Mouse (Mus musculus) liver, embryonic 11.5 days (tissue): ENCODE results near the gene Kcnk10. TPM values are rescaled to one million over a fixed set of nuclear protein-coding genes. Genes with fewer than 3 reads are reported as not detected.

Experiments used
- ATAC-seq: fragments of 200-750 bp; cut with Nextera tagmentation; replicated peaks from 2 replicates; pipeline ENCODE4 v1.8.0; 2017; ENCODE audit warnings: moderate number of reproducible peaks, mild to moderate bottlenecking, moderate TSS enrichment, moderate library complexity; ENCODE audit not compliant: low FRiP score
- DNase-seq: peaks from one replicate; pipeline ENCODE4 v3.0.0-alpha.2; 2017; ENCODE audit warnings: low spot score
- H3K27ac ChIP-seq: fragments of 300-500 bp; sonication (generic); 2 replicates; pipeline ENCODE4 v1.5.1; 2014; ENCODE audit warnings: mild to moderate bottlenecking, low read depth, low read length, control low read depth
- H3K27me3 ChIP-seq: fragments of 300-500 bp; sonication (generic); replicated peaks from 2 replicates; pipeline ENCODE4 v1.6.1; 2014; ENCODE audit warnings: low read length, mixed read lengths; ENCODE audit not compliant: control insufficient read depth, insufficient read depth
- H3K36me3 ChIP-seq: fragments of 300-500 bp; sonication (generic); 2 replicates; pipeline ENCODE4 v1.6.1; 2014; ENCODE audit warnings: mild to moderate bottlenecking, low read length, moderate library complexity, mixed read lengths; ENCODE audit not compliant: control insufficient read depth, insufficient read depth
- H3K4me1 ChIP-seq: fragments of 300-500 bp; sonication (generic); replicated peaks from 2 replicates; pipeline ENCODE4 v1.6.1; 2014; ENCODE audit warnings: low read length, mixed read lengths; ENCODE audit not compliant: control insufficient read depth, insufficient read depth
- H3K4me2 ChIP-seq: fragments of 300-500 bp; sonication (generic); 2 replicates; pipeline ENCODE4 v1.6.1; 2014; ENCODE audit warnings: mild to moderate bottlenecking, control low read depth, moderate library complexity
- H3K4me3 ChIP-seq: fragments of 300-500 bp; sonication (generic); 2 replicates; pipeline ENCODE4 v1.5.1; 2014; ENCODE audit warnings: low read depth, low read length, control low read depth
- H3K9ac ChIP-seq: fragments of 300-500 bp; sonication (generic); 2 replicates; pipeline ENCODE4 v1.6.1; 2014; ENCODE audit warnings: low read depth, low read length, control low read depth
- H3K9me3 ChIP-seq: fragments of 300-500 bp; sonication (generic); 2 replicates; pipeline ENCODE4 v1.6.1; 2016; ENCODE audit warnings: low read length, inconsistent platforms, mixed read lengths; ENCODE audit not compliant: control insufficient read depth
- WGBS: fragments of 180-500 bp; shearing (Covaris S2); extraction: QIAGEN DNeasy Blood & Tissue Kit; methylation state at CpG from one replicate; pipeline ENCODE4 v1.1.7; 2014; 5-methylcytosine and 5-hydroxymethylcytosine counted together
- polyA plus RNA-seq: library from polyadenylated mRNA; unstranded; fragments of >200 nt; fragmentation: Nextera tagmentation; extraction: Ambion mirVana; gene quantifications from 2 replicates; pipeline ENCODE4 v1.2.1, GENCODE M21; 2014

The Kcnk10 gene
- polyA plus RNA-seq, 1 experiment from 2014 or later = 0.26 TPM

DNA sequence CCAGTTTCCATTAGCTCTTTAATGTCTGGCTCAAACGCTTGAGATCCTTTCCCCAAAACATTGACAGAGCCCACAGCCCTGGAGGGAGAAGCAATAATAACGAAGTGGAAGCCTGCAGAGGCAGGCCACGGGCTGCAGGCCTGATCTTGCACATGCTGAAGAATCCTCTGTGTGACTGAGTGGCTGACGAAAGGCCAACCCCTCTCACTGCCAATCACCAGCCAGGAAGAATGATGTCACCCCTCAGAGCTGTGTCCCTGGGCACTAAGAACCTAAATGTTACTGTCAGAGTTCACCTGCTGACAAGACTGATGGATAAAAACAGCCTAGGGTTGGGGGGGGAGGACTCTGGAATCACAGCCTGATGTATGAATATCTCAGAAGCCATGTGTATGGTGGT, 72.5 kb downstream of the Kcnk10 start:
- no peak overlapping the region for H3K4me2 ChIP-seq
- H3K9ac ChIP-seq = no peak overlapping the region
- no peak for ATAC-seq
- H3K27ac ChIP-seq = no peak overlapping the region
- WGBS = 65% methylated on average over 4 of the region's 4 CpGs
- H3K4me3 ChIP-seq = no peak overlapping the region
- H3K36me3 ChIP-seq = no peaks in the 10 kb centered on the region
- H3K9me3 ChIP-seq = no peaks in the 10 kb centered on the region
- DNase-seq = no peak
- H3K27me3 ChIP-seq = no peaks in the 10 kb centered on the region
- no peaks in the 10 kb centered on the region for H3K4me1 ChIP-seq

GRCm38 (mm10) chr12:98501528-98502280, 76.4 kb downstream of the Kcnk10 start:
- Histone ChIP-seq H3K4me1 (no peaks in the 10 kb centered on the region), H3K9ac (no peak overlapping the region), H3K27me3 (no peaks in the 10 kb centered on the region), H3K27ac (no peak overlapping the region), H3K9me3 (no peaks in the 10 kb centered on the region), H3K36me3 (no peaks in the 10 kb centered on the region), H3K4me2 (no peak overlapping the region), H3K4me3 (no peak overlapping the region)
- 80% methylated on average over 11 of the region's 11 CpGs for WGBS
- no peak for ATAC-seq
- DNase-seq = no peak

DNA sequence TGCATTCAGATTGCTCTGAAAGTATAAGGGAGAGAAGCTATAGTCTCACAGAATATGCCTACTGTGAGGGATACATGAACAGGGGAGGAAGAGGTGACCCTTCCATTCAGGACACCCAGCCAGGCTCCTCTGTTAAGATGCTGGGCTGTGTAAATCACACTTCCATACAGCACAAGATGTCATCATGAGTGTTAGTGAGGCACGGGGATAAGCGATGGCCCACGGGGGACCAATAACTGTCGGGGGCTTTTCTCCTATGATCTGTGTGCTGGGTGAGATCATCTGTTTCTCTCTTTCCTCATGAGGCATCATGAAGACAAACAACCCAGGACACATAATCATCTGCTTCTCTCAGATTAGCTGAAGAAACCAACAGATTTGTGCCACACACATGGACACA, 77.1 kb downstream of the Kcnk10 start:
- no peaks in the 10 kb centered on the region for H3K4me1 ChIP-seq
- no peaks in the 10 kb centered on the region for H3K27me3 ChIP-seq
- 93% methylated on average over 4 of the region's 4 CpGs for WGBS
- ATAC-seq (no peak), DNase-seq (no peak)
- H3K36me3 ChIP-seq = no peaks in the 10 kb centered on the region
- H3K4me3 ChIP-seq = no peak overlapping the region
- no peak overlapping the region for H3K4me2 ChIP-seq
- no peak overlapping the region for H3K9ac ChIP-seq
- H3K9me3 ChIP-seq = no peaks in the 10 kb centered on the region
- no peak overlapping the region for H3K27ac ChIP-seq

- H3K4me1 ChIP-seq = no peaks in the 10 kb centered on the region
- DNase-seq = no peak
- no peaks in the 10 kb centered on the region; the same call in 1 of the 2 replicates for H3K9me3 ChIP-seq
- no peak overlapping the region for H3K27ac ChIP-seq
- 72% methylated on average over 2 of the region's 2 CpGs for whole genome bisulfite sequencing
- no peak overlapping the region for H3K4me2 ChIP-seq
- no peak overlapping the region for H3K4me3 ChIP-seq
- H3K36me3 ChIP-seq = no peaks in the 10 kb centered on the region
- no peak overlapping the region for H3K9ac ChIP-seq
- no peak for ATAC-seq
- H3K27me3 ChIP-seq = no peaks in the 10 kb centered on the region
These were observed 96.7 kb downstream of the Kcnk10 start for GRCm38 (mm10) chr12:98481460-98481859.

DNA sequence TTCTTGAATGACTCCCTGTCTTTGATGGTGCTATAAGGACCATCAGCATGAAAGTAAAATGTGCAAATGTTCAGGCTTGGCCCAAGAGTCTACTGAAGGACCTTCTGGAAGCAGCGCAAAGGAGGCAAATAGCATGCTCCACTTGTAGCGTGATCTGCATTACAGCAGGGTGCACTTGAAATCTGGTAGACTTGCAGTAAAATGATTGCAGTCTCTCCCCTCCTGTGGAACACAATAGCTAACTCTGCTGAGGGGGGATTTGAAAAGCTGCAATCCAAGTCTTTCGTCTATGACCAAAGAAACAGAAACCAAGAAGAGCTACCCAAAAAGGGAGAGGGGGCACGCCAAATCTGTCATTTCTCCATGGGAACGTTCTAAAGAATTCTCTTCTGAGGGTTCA, 97.1 kb downstream of the Kcnk10 start:
- Histone ChIP-seq H3K36me3 (no peaks in the 10 kb centered on the region), H3K9ac (no peak overlapping the region), H3K4me1 (no peaks in the 10 kb centered on the region), H3K4me3 (no peak overlapping the region), H3K27me3 (no peaks in the 10 kb centered on the region), H3K9me3 (no peaks in the 10 kb centered on the region; the same call in 1 of the 2 replicates), H3K27ac (no peak overlapping the region), H3K4me2 (no peak overlapping the region)
- 78% methylated on average over 5 of the region's 5 CpGs for WGBS
- no peak for DNase-seq
- ATAC-seq = no peak

GRCm38 (mm10) chr12:98477673-98478461, 100.2 kb downstream of the Kcnk10 start:
- Histone ChIP-seq H3K4me2 (no peak overlapping the region), H3K4me1 (no peaks in the 10 kb centered on the region), H3K36me3 (no peaks in the 10 kb centered on the region), H3K9ac (no peak overlapping the region), H3K27me3 (no peaks in the 10 kb centered on the region), H3K9me3 (no peaks in the 10 kb centered on the region; the same call in 1 of the 2 replicates), H3K4me3 (no peak overlapping the region), H3K27ac (no peak overlapping the region)
- WGBS = 75% methylated on average over 8 of the region's 8 CpGs
- no peak for DNase-seq
- no peak for ATAC-seq

DNA sequence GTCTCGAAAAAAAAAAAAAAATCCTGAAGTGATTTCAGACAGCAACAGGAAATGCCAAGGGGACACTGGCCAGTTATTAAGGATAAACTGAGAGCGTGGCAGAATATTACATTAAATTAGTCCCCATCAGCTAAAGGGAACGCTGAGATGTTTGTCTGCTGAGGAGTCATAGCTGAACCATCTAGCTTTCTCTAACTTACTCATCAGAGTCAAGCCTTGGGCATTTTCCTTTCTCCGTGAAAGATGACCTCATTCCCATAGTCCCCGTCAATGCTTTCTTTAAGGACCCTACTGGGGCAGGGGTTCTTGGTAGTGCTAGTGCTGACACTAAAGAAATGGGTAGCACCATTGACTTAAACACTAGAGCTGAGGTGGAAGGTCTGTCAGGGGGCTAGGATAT, 106.9 kb downstream of the Kcnk10 start:
- Histone ChIP-seq H3K4me3 (no peak overlapping the region), H3K4me2 (no peak overlapping the region), H3K4me1 (no peaks in the 10 kb centered on the region), H3K36me3 (no peaks in the 10 kb centered on the region), H3K27me3 (no peaks in the 10 kb centered on the region), H3K9ac (no peak overlapping the region), H3K27ac (no peak overlapping the region), H3K9me3 (no peaks in the 10 kb centered on the region)
- DNase-seq = no peak
- ATAC-seq = no peak
- 76% methylated on average over 5 of the region's 5 CpGs for WGBS

DNA sequence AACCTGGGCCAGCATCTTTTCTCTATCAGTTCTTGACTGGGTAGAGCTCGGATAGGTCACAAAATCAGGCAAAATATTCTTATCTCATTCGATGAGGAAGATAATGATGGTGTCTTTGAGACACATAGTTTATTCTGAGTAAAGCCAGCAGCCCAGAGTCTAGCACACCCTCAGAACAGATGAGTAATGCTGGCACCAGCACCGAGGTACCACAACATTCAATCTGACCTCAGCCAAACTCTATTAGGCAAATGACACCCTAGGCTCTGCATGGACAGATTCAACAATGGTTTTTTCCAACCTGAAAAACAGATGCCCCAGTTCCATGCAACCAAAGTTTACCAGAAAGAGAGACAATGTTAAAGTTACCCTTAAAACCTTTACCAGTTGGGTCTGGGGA, 108.0 kb downstream of the Kcnk10 start:
- H3K9me3 ChIP-seq = no peaks in the 10 kb centered on the region

GRCm38 (mm10) chr12:98467793-98468192, 110.3 kb downstream of the Kcnk10 start:
- Histone ChIP-seq H3K4me2 (no peak overlapping the region), H3K4me3 (no peak overlapping the region), H3K27me3 (no peaks in the 10 kb centered on the region), H3K36me3 (no peaks in the 10 kb centered on the region), H3K9me3 (no peaks in the 10 kb centered on the region), H3K9ac (no peak overlapping the region), H3K4me1 (no peaks in the 10 kb centered on the region), H3K27ac (no peak overlapping the region)
- ATAC-seq (no peak), DNase-seq (no peak)
- 94% methylated on average over 4 of the region's 4 CpGs for WGBS

More for the DNA sequence above, 108.0 kb downstream of the Kcnk10 start:
- no peaks in the 10 kb centered on the region for H3K36me3 ChIP-seq
- DNase-seq (no peak), ATAC-seq (no peak)
- no peak overlapping the region for H3K4me3 ChIP-seq
- H3K9ac ChIP-seq = no peak overlapping the region
- no peak overlapping the region for H3K27ac ChIP-seq
- H3K4me2 ChIP-seq = no peak overlapping the region
- H3K4me1 ChIP-seq = no peaks in the 10 kb centered on the region
- H3K27me3 ChIP-seq = no peaks in the 10 kb centered on the region
- WGBS = 77% methylated on average over 3 of the region's 3 CpGs
